Mouse (Mus musculus): ENCODE results near the gene Dhx58.
A peak's percentile ranks its signal among the peaks of the same experiment; 100 is the strongest.
"Not testable (repeated sequence)": the region's sequence is repeated elsewhere in the genome, so short reads cannot be mapped to it uniquely, and the experiment has no call there.

The Dhx58 gene

DNA sequence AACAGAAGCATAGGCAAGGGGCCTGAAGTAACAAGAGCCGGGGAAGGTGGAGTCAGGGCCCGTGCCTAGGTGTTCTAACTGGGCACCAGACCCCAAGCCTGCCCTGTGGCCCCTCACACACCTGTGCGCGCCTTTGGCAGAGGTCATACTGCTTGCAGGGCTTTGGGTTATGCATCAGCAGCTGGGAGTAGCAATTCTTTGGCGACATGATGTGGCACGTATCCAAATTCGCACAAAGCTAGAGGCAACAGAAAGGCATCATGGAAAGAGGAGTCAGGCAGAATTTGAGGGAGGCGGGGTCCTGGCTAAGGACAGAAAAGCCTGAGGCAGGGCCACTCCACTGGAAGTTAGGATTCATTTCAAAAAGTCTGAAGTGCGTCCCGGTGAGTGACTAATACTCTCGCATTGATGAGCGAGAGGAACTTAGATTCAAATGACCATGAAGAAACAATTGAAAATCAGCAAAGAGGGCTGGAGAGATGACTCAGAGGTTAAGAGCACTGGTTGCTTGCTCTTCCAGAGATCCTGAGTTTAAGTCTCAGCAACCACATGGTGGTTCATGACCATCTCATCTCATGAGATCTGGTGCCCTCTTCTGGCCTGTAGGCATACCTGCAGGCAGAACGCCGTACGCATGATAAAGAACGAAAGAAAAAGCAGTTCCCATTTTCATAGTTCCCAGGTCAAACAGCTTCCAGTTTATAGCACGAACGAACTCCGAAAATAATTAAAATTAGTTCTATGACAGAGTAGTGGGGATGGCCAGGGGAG, 1.8 kb downstream of the Dhx58 start:
- peak; percentile 49 for DNase-seq (ENCODE audit: low read depth, low spot score)

DNA sequence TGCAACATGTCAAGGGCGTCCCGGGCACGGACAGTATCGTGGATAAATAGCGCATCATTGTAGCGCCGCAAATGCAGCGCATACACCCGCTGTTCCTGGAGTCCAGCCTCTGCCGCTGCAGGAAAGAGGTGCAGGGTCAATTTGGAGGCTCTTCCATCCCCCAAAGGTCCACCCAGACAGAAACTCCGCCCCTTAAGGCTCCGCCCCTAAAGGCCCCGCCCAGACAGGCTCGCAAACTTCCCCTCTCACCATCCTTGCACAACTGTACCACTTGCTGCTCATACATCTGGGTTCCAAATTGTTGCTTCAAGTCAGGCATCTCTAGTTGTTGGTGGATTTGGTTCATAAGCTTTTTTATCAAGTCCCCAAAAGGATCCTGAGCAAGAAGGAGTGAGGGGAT, 2.8 kb downstream of the Dhx58 start:
- DNase-seq (ENCODE audit: low read depth, low spot score), result no peak

DNA sequence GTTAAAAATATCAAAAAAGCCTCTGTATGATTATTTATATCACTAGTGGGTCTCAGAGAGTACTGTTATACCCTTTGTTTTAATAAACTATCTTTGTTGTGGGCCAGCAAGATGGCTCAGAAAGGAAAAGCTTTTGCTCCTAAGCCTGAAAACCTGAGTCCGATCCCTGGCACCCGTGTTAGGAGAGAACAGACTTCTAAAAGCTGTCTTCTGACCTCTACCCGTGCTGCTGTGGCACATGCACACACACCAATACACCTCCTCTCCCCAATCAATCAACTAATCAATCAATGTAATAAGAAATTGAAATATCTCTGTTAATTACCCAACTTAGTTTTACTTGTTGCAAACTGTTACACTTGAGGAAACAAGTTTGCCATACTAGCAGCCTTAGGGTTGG, 3.4 kb downstream of the Dhx58 start:
- DNase-seq (ENCODE audit: low read depth, low spot score), result no peak

DNA sequence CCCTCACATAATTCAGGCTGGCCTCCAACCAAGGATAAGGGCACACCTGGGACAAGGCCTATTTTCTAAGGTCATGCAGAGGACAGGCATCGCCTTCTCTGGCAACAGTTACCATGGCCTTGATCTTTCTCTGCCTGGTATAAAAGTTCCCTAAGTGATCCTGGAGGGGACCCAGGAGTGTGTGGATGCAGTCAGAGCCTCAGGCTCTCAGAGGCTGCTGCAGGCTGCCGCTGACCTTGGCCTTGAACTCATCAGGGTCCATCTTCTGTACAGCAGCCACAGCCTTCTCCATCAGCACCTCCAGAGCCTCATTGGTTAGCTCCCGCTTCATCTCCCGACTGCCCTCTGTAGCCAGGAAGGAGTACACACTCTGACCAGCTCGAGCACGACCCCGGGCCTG, 6.2 kb downstream of the Dhx58 start:
- no peak for DNase-seq (ENCODE audit: low read depth, low spot score)

DNA sequence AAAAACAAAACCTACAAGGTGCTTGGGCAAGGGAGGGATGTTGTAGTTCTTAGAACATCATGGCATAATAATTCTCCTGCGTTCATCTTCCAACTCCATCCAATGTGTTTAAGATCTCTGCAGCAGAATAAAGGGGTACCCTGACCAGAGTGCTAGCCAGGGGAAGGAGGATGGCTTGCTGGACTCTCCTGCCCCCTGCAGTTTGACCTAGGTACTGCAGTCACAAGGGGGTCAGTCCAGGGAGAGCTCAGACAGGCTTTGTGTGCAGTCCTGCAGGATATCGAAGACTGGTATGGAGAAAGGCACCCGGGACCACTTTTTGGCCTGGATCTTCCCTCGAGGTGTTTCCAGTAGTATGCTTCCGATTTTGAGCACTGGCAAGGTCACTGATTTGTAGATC, 9.1 kb downstream of the Dhx58 start:
- DNase-seq (ENCODE audit: low read depth, low spot score), result peak; percentile 62

DNA sequence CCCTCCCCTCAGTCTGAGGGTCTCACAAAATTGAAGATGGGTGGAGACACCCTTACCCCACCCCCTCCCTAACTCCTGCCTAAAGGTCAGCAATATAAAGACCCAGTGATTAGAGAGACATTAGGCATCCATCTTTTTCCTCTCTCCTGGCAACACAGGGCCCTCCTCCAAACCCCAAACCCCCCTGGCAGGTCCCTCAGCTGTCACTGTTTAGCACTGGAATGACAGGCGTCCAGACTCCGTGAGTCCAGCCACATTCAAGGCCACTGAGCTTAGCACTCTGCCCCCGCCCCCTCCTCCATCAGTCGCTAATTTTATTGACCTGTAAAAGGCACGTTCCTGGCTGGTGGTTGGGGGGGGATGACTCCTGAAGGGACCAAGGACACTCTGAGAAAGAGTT, 10.9 kb downstream of the Dhx58 start:
- DNase-seq (ENCODE audit: low read depth, low spot score), result no peak

GRCm38 (mm10) chr11:100692164-100692616, 11.9 kb downstream of the Dhx58 start, which contains the start of gene Zfp385c:
Gene Zfp385c (minus strand): TSS chr11:100692455.
- DNase-seq (ENCODE audit: low read depth, low spot score), result no peak

- no peak for DNase-seq (ENCODE audit: low read depth, low spot score)
Observed at GRCm38 (mm10) chr11:100690389-100690788, 13.7 kb downstream of the Dhx58 start.

DNA sequence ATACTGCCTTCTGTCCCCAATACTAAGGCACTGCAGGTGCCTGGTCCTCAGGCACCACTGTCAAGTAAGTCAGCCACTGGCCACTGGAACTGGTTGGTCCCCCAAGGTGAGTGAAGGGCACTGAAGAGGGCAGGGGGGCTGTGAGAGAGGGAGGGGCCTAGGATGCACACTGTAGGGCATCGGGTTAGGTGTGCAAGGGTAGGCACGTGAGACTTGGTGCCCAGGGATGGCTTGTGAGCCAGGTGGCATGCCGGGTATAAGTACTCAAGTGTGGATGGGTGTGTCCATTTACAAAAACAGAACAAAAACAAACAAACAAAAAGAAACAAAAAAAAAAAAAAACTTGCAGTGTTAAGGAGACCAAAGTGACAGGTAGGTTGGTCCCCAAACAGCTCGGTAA, 15.6 kb downstream of the Dhx58 start:
- no peak for DNase-seq (ENCODE audit: low read depth, low spot score)

- no peak for DNase-seq (ENCODE audit: low read depth, low spot score)
Observed at GRCm38 (mm10) chr11:100687265-100687664, 16.8 kb downstream of the Dhx58 start.

DNA sequence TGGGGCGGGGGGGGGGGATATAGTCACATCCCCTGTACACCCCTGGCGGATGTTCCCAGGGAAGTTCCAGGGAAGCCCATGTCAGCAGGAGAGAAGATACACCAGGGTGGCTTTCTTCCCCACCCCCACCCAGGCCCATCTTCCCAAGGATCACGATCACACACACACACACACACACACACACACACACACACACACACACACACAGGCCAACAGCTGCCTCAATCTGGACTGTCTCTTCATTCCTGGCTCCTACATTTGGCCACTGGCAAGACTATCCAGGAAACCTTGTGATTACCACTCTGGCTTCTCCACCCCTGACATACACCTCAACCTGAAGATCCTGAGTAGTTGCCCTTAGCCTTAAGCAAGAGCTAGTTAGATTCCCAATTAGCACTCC, 18.7 kb downstream of the Dhx58 start:
- DNase-seq (ENCODE audit: low read depth, low spot score), result no peak

DNA sequence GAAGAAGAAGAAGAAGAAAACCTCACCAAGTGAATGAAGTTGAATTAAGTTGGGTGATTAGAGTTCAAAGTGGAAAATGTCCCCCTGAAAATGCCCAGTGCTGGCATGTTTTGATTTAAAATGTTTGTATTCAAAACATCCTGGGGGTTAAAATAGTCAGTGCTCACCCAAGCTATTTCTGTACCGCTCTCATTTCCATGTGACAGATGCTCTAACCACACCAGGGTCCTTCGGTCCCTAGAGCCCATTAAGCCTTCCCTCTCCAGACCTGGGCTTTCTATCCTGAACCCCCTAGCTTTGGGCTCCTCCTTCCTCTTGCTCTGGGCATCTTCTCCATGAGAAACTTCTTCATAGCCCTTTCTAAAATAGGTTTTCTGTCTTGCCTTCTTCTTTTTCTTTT, 20.0 kb downstream of the Dhx58 start:
- DNase-seq (ENCODE audit: low read depth, low spot score), result no peak

- no peak for DNase-seq (ENCODE audit: low read depth, low spot score)
Observed at GRCm38 (mm10) chr11:100682526-100682925, 21.5 kb downstream of the Dhx58 start.

- DNase-seq (ENCODE audit: low read depth, low spot score), result no peak
Observed at GRCm38 (mm10) chr11:100681826-100682225, 22.2 kb downstream of the Dhx58 start.

- no peak for DNase-seq (ENCODE audit: low read depth, low spot score)
Observed at GRCm38 (mm10) chr11:100677810-100678209, 26.3 kb downstream of the Dhx58 start.

DNA sequence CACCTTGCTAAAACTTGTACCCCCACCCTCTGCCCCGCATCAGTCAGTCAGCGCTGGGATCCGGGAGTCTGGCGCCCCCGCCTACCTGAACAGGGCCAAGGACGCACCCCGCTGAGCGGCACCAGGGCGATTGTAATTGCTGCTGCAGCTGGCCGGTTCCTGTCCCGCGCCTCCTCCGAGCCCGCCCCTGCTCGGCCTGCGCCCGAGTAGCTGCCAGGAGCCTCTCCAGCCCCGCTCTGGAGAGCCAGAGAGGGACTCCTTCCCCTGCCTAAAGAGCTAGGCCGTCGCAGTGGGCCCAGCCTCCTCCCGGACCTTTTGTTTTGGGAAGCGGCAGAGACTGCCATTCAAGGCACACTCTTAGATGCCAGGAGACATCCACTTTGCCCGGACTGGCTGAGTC, 30.9 kb downstream of the Dhx58 start:
- DNase-seq (ENCODE audit: low read depth, low spot score), result no peak

DNA sequence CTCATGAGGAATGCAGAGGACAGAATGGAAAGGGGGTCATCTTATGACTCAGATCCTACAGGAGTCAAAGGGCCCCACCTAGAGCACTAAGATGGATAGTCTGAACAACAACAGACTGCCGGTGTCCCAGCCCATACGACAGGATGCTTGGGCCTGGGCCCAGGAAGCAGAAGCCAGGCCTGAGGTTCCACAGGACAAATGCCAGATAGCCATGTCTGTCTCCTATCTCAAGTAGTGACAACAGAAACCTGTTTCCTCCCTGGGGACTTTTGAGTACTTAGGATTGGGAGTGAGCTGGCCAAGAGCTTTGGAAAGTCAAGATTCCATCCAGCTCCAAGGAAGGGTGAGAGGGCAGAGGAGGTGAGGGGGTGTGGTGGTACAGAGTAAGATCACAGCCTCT, 32.1 kb downstream of the Dhx58 start:
- DNase-seq (ENCODE audit: low read depth, low spot score), result no peak

DNA sequence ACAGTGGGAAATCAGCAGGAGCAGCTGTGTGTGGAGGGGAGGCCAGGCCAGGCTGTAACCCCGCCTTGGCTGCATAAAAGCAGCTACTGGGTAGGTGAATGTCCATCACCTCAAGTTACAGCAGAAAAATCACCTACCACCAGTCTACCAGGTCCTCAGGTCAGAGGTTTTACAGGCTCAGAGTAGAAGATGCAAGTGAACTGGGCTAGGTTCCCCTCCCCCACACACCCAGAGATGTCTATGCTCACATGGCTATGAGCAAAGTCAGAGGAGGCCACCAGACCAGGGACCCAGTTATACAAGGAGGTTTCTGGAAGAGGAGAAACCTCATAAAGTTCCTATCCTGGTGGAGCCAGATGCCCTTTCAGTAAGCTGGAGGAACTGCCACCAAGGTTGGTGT, 33.0 kb downstream of the Dhx58 start:
- DNase-seq (ENCODE audit: low read depth, low spot score), result no peak

GRCm38 (mm10) chr11:100659806-100660205, 44.3 kb downstream of the Dhx58 start:
- no peak for DNase-seq (ENCODE audit: low read depth, low spot score)

- peak; percentile 42 for DNase-seq (ENCODE audit: low read depth, low spot score)
Observed at GRCm38 (mm10) chr11:100656458-100656857, 47.6 kb downstream of the Dhx58 start.

DNA sequence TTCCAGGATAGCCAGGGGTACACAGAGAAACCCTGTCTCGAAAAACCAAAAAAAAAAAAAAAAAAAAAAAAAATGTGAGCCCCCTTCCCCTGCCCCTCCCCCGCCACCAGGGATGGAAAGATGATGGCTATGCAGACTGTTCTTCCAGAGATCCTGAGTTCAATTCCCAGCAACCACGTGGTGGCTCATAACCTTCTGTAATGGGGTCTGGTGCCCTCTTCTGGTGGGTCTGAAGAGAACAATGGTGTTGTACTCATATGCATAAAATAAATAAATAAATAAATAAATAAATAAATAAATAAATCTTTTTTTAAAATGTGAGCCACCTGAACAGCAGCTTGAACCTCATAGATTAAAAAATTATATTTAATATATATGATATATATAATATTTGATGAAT, 48.5 kb downstream of the Dhx58 start:
- not testable (repeated sequence) for DNase-seq (ENCODE audit: low read depth, low spot score)

DNA sequence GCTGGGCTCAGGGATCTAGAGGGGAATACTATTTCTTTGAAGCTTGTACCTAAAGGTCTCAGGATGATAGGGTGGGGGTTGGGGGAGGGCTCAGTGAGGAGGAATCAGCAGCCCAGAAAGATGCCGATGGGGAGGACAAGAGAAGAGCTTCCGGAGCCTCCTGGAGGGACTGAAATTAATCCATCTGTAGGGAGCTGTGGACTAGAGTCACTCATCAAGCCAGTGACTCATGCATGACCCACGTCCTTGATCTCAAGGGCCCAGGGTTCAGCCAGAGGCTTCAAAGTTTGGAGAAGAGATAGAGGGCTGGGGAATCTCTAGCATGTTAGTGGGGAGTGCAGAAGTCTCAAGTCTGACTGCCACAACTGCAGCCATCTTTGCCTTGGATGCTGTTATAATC, 52.3 kb downstream of the Dhx58 start:
- no peak for DNase-seq (ENCODE audit: low read depth, low spot score)

- no peak for DNase-seq (ENCODE audit: low read depth, low spot score)
Observed at GRCm38 (mm10) chr11:100651205-100651604, 52.9 kb downstream of the Dhx58 start.

- DNase-seq (ENCODE audit: low read depth, low spot score), result no peak
Observed at GRCm38 (mm10) chr11:100648405-100648804, 55.7 kb downstream of the Dhx58 start.
